Mouse (Mus musculus): ENCODE results near the gene Ryr1. TPM values are rescaled to one million over a fixed set of nuclear protein-coding genes. Genes with fewer than 3 reads are reported as not detected.
A peak's percentile ranks its signal among the peaks of the same experiment; 100 is the strongest.

The Ryr1 gene
- polyA plus RNA-seq, 1 experiment from 2014 or later, result 0.03 TPM

GRCm38 (mm10) chr7:29019447-29020220, 105.3 kb downstream of the Ryr1 start:
- 7% methylated on average over 70 of the region's 88 CpGs for WGBS (ENCODE audit: missing documents)
- H3K79me2 ChIP-seq (ENCODE audit: inconsistent target), result no peaks in the 10 kb centered on the region
- H3K36me3 ChIP-seq (ENCODE audit: inconsistent target), result no peaks in the 10 kb centered on the region
- no peak overlapping the region for H3K4me3 ChIP-seq (ENCODE audit: inconsistent target)
- no peak overlapping the region for H3K27ac ChIP-seq

- 91% methylated on average over 7 of the region's 7 CpGs for WGBS (ENCODE audit: missing documents)
- Histone ChIP-seq H3K36me3 (ENCODE audit: inconsistent target) (no peaks in the 10 kb centered on the region), H3K27ac (no peak overlapping the region), H3K4me3 (ENCODE audit: inconsistent target) (no peak overlapping the region), H3K79me2 (ENCODE audit: inconsistent target) (no peaks in the 10 kb centered on the region)
These were observed 107.8 kb downstream of the Ryr1 start for GRCm38 (mm10) chr7:29017222-29017621.

GRCm38 (mm10) chr7:29016440-29016839, 108.5 kb downstream of the Ryr1 start:
- H3K4me3 ChIP-seq (ENCODE audit: inconsistent target), result no peak overlapping the region
- no peaks in the 10 kb centered on the region for H3K79me2 ChIP-seq (ENCODE audit: inconsistent target)
- no peaks in the 10 kb centered on the region for H3K36me3 ChIP-seq (ENCODE audit: inconsistent target)
- H3K27ac ChIP-seq, result no peak overlapping the region
- 91% methylated on average over 7 of the region's 7 CpGs for WGBS (ENCODE audit: missing documents)

- WGBS (ENCODE audit: missing documents), result 91% methylated on average over 1 of the region's 1 CpGs
- H3K36me3 ChIP-seq (ENCODE audit: inconsistent target), result no peaks in the 10 kb centered on the region
- H3K27ac ChIP-seq, result no peak overlapping the region
- no peak overlapping the region for H3K4me3 ChIP-seq (ENCODE audit: inconsistent target)
- no peaks in the 10 kb centered on the region for H3K79me2 ChIP-seq (ENCODE audit: inconsistent target)
These were observed 110.0 kb downstream of the Ryr1 start for GRCm38 (mm10) chr7:29014984-29015383.

- H3K79me2 ChIP-seq (ENCODE audit: inconsistent target), result no peaks in the 10 kb centered on the region
- no peak overlapping the region for H3K4me3 ChIP-seq (ENCODE audit: inconsistent target)
- 59% methylated on average over 9 of the region's 9 CpGs for WGBS (ENCODE audit: missing documents)
- no peaks in the 10 kb centered on the region for H3K36me3 ChIP-seq (ENCODE audit: inconsistent target)
- no peak overlapping the region for H3K27ac ChIP-seq
These were observed 116.3 kb downstream of the Ryr1 start for GRCm38 (mm10) chr7:29008714-29009113.

GRCm38 (mm10) chr7:29008171-29008570, 116.8 kb downstream of the Ryr1 start:
- H3K79me2 ChIP-seq (ENCODE audit: inconsistent target), result no peaks in the 10 kb centered on the region
- no peak overlapping the region for H3K4me3 ChIP-seq (ENCODE audit: inconsistent target)
- no peaks in the 10 kb centered on the region for H3K36me3 ChIP-seq (ENCODE audit: inconsistent target)
- 81% methylated on average over 10 of the region's 10 CpGs for WGBS (ENCODE audit: missing documents)
- H3K27ac ChIP-seq, result peak overlapping the region; percentile 71; the same call in 1 of the 2 replicates

GRCm38 (mm10) chr7:29007224-29008101, 117.5 kb downstream of the Ryr1 start:
- H3K79me2 ChIP-seq (ENCODE audit: inconsistent target), result no peaks in the 10 kb centered on the region
- peak overlapping the region; percentile 71 for H3K27ac ChIP-seq
- H3K4me3 ChIP-seq (ENCODE audit: inconsistent target), result no peak overlapping the region
- WGBS (ENCODE audit: missing documents), result 37% methylated on average over 9 of the region's 9 CpGs
- H3K36me3 ChIP-seq (ENCODE audit: inconsistent target), result no peaks in the 10 kb centered on the region

- Histone ChIP-seq H3K36me3 (ENCODE audit: inconsistent target) (no peaks in the 10 kb centered on the region), H3K79me2 (ENCODE audit: inconsistent target) (no peaks in the 10 kb centered on the region)
- WGBS (ENCODE audit: missing documents), result 20% methylated on average over 41 of the region's 43 CpGs
These were observed 124.1 kb downstream of the Ryr1 start for GRCm38 (mm10) chr7:29000651-29001605.

GRCm38 (mm10) chr7:28993402-28993801, 131.6 kb downstream of the Ryr1 start:
- 89% methylated on average over 3 of the region's 3 CpGs for WGBS (ENCODE audit: missing documents)
- Histone ChIP-seq H3K27ac (no peak overlapping the region), H3K4me3 (ENCODE audit: inconsistent target) (no peak overlapping the region), H3K79me2 (ENCODE audit: inconsistent target) (no peaks in the 10 kb centered on the region), H3K36me3 (ENCODE audit: inconsistent target) (no peaks in the 10 kb centered on the region)

More at GRCm38 (mm10) chr7:29000651-29001605, 124.1 kb downstream of the Ryr1 start:
- no peak overlapping the region for H3K4me3 ChIP-seq (ENCODE audit: inconsistent target)
- H3K27ac ChIP-seq, result no peak overlapping the region

GRCm38 (mm10) chr7:28992997-28993396, 132.0 kb downstream of the Ryr1 start:
- Histone ChIP-seq H3K79me2 (ENCODE audit: inconsistent target) (no peaks in the 10 kb centered on the region), H3K4me3 (ENCODE audit: inconsistent target) (no peak overlapping the region), H3K36me3 (ENCODE audit: inconsistent target) (no peaks in the 10 kb centered on the region), H3K27ac (no peak overlapping the region)
- WGBS (ENCODE audit: missing documents), result 100% methylated on average over 3 of the region's 3 CpGs

- WGBS (ENCODE audit: missing documents), result 94% methylated on average over 5 of the region's 5 CpGs
- Histone ChIP-seq H3K4me3 (ENCODE audit: inconsistent target) (no peak overlapping the region), H3K36me3 (ENCODE audit: inconsistent target) (no peaks in the 10 kb centered on the region), H3K27ac (no peak overlapping the region), H3K79me2 (ENCODE audit: inconsistent target) (no peaks in the 10 kb centered on the region)
These were observed 133.4 kb downstream of the Ryr1 start for GRCm38 (mm10) chr7:28991616-28992015.

- no peak overlapping the region for H3K27ac ChIP-seq
- no peaks in the 10 kb centered on the region for H3K79me2 ChIP-seq (ENCODE audit: inconsistent target)
- no peaks in the 10 kb centered on the region for H3K36me3 ChIP-seq (ENCODE audit: inconsistent target)
- no peak overlapping the region for H3K4me3 ChIP-seq (ENCODE audit: inconsistent target)
- WGBS (ENCODE audit: missing documents), result 89% methylated on average over 14 of the region's 14 CpGs
These were observed 134.2 kb downstream of the Ryr1 start for GRCm38 (mm10) chr7:28990766-28991273.

GRCm38 (mm10) chr7:28985207-28985606, 139.8 kb downstream of the Ryr1 start:
- Histone ChIP-seq H3K79me2 (ENCODE audit: inconsistent target) (peaks cover 24% of the 10 kb centered on the region), H3K36me3 (ENCODE audit: inconsistent target) (no peaks in the 10 kb centered on the region), H3K4me3 (ENCODE audit: inconsistent target) (no peak overlapping the region), H3K27ac (no peak overlapping the region)
- 31% methylated on average over 7 of the region's 7 CpGs for WGBS (ENCODE audit: missing documents)

- WGBS (ENCODE audit: missing documents), result no CpG with 5 or more reads among the region's 1 CpGs
- H3K4me3 ChIP-seq (ENCODE audit: inconsistent target), result no peak overlapping the region
- H3K79me2 ChIP-seq (ENCODE audit: inconsistent target), result peaks cover 32% of the 10 kb centered on the region
- no peak overlapping the region for H3K27ac ChIP-seq
- no peaks in the 10 kb centered on the region; the same call in 1 of the 2 replicates for H3K36me3 ChIP-seq (ENCODE audit: inconsistent target)
These were observed 140.5 kb downstream of the Ryr1 start for GRCm38 (mm10) chr7:28984452-28984851.

Data from macrophage (primary cell).